Mouse (Mus musculus): Measurements from ENCODE around the gene Arid5b.

The Arid5b gene

GRCm38 (mm10) chr10:68268629-68269028, 9.9 kb downstream of the Arid5b start:
- DNase-seq, result peak; percentile 74 to 85

- peak in 1 of 2 experiments; percentile 34 for DNase-seq
These were observed 14.4 kb downstream of the Arid5b start for GRCm38 (mm10) chr10:68263969-68264688.

GRCm38 (mm10) chr10:68263296-68263968, 15.1 kb downstream of the Arid5b start:
- peak; percentile 58 to 75 for DNase-seq

- DNase-seq, result no peak
These were observed 18.9 kb downstream of the Arid5b start for GRCm38 (mm10) chr10:68259601-68260000.

- DNase-seq, result no peak
These were observed 21.0 kb downstream of the Arid5b start for GRCm38 (mm10) chr10:68257358-68258056.

- peak in 1 of 2 experiments; percentile 44 for DNase-seq
These were observed 22.4 kb downstream of the Arid5b start for GRCm38 (mm10) chr10:68256134-68256533.

GRCm38 (mm10) chr10:68253452-68254117, 25.0 kb downstream of the Arid5b start:
- peak in 1 of 2 experiments; percentile 33 for DNase-seq

GRCm38 (mm10) chr10:68252650-68253049, 25.9 kb downstream of the Arid5b start:
- DNase-seq, result no peak

- peak in 1 of 2 experiments; percentile 47 for DNase-seq
These were observed 29.2 kb downstream of the Arid5b start for GRCm38 (mm10) chr10:68249355-68249782.

GRCm38 (mm10) chr10:68248281-68249015, 30.1 kb downstream of the Arid5b start:
- no peak for DNase-seq

- DNase-seq, result no peak
These were observed 30.9 kb downstream of the Arid5b start for GRCm38 (mm10) chr10:68247490-68248280.

GRCm38 (mm10) chr10:68246603-68247247, 31.8 kb downstream of the Arid5b start:
- no peak for DNase-seq

GRCm38 (mm10) chr10:68240804-68241485, 37.6 kb downstream of the Arid5b start:
- peak in 1 of 2 experiments; percentile 43 for DNase-seq

GRCm38 (mm10) chr10:68240094-68240803, 38.3 kb downstream of the Arid5b start:
- no peak for DNase-seq

GRCm38 (mm10) chr10:68239426-68240070, 39.0 kb downstream of the Arid5b start:
- DNase-seq, result no peak

- peak in 1 of 2 experiments; percentile 55 for DNase-seq
These were observed 39.7 kb downstream of the Arid5b start for GRCm38 (mm10) chr10:68238707-68239425.

- no peak for DNase-seq
These were observed 40.4 kb downstream of the Arid5b start for GRCm38 (mm10) chr10:68238182-68238581.

GRCm38 (mm10) chr10:68236956-68237455, 41.5 kb downstream of the Arid5b start:
- no peak for DNase-seq

All from kidney, postnatal 25 days (tissue).